Mouse (Mus musculus): Measurements from ENCODE around the gene Gnb3. TPM values are rescaled to one million over a fixed set of nuclear protein-coding genes. Genes with fewer than 3 reads are reported as not detected.

The Gnb3 gene
- polyA plus RNA-seq, 2 experiments: 1.6 to 2.3 TPM

DNA sequence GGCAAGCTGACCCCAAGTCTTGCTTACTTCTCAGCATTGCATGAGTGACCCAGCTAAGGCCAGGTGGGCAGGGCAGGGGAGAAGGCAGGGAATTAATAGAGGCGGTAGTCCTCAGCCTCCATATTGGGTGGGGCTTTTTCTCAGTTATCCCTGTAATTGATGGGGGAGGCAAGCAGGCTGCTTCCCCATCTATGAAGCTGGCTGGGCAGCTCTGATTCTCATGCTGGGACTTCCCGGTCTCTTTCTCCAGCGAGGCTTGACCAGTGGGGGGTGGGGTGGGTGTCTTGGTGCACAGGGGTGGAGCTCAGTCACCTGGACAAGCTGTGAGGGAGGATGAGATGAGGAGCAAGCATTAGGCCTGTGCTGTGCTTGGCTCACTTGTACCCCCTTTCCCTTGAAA, 21.7 kb upstream of the Gnb3 start:
- no peaks in the 10 kb centered on the region for H3K9me3 ChIP-seq (ENCODE audit: control insufficient read depth, low read length)
- TF ChIP-seq POLR2A (IDR thresholded peaks at IDR 0.05; ENCODE audit: borderline replicate concordance, extremely low read depth, insufficient read depth, insufficient read length): no peak
- H3K4me2 ChIP-seq (replicated peaks; ENCODE audit: low read depth, low read length, severe bottlenecking): no peak overlapping the region
- 48% methylated on average over 2 of the region's 3 CpGs for WGBS
- H3K9ac ChIP-seq (ENCODE audit: low read depth, low read length, severe bottlenecking): no peak overlapping the region; the same call in 1 of the 2 replicates
- no peak overlapping the region for H3K27ac ChIP-seq (replicated peaks; ENCODE audit: low read depth, low read length)
- ATAC-seq (ENCODE audit: low FRiP score, low read depth) (no peak), DNase-seq (ENCODE audit: low spot score) (no peak)
- 0 out of 2 replicates have a peak, but pooled peaks cover 8% of the 10 kb centered on the region for H3K36me3 ChIP-seq (ENCODE audit: control insufficient read depth, insufficient read depth, low read length)
- no peak overlapping the region for H3K4me3 ChIP-seq (replicated peaks; ENCODE audit: low read length)
- H3K27me3 ChIP-seq (ENCODE audit: control insufficient read depth, insufficient read depth, low read length): no peaks in the 10 kb centered on the region
- H3K4me1 ChIP-seq (ENCODE audit: control insufficient read depth, insufficient read depth, low read length): peaks cover 26% of the 10 kb centered on the region; the same call in 1 of the 2 replicates

DNA sequence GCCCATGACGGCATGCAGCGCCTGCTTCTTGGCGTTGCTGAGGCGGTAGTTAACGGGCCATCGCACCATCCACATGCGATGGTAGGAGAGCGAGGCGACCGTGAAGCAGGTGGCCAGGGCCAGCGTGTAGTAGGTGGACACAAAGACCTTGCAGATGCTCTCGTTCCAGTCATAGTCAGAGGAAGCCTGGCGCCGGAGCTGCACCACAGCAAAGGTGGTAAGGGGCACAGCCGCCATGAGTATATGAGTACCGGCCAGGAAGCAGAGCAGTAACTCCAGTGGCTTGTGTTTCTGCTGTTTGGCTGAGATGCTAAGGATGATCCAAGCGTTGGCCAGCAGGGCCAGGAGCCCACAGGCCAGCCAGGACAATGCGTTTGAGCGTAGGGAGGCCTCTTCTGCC, 21.2 kb upstream of the Gnb3 start:
- Histone ChIP-seq H3K27ac (replicated peaks; ENCODE audit: low read depth, low read length) (no peak overlapping the region), H3K4me1 (ENCODE audit: control insufficient read depth, insufficient read depth, low read length) (peaks cover 26% of the 10 kb centered on the region; the same call in 1 of the 2 replicates)
- ATAC-seq (ENCODE audit: low FRiP score, low read depth): no peak

DNA sequence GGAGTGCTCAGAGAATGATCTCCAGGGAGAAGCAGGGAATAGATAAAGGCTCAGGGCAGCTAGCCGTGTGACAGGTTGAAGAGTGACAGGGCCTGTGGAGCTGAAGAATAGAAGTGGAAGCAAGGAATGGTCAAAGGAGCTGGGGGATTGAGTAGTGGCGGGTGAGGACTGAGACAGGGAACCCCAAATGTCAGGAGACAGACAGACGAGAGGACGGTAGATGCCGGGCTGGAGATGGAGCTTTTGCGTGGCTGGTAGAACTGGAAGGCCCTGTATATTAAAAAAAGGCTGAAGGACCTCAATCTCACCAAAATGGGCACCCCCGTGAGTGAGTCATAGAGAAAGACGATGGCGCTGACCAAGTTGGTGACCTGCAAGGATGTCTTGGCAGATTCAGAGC, 20.4 kb upstream of the Gnb3 start:
- Histone ChIP-seq H3K27me3 (ENCODE audit: control insufficient read depth, insufficient read depth, low read length) (no peaks in the 10 kb centered on the region), H3K4me1 (ENCODE audit: control insufficient read depth, insufficient read depth, low read length) (peaks cover 27% of the 10 kb centered on the region), H3K27ac (replicated peaks; ENCODE audit: low read depth, low read length) (no peak overlapping the region), H3K4me3 (replicated peaks; ENCODE audit: low read length) (no peak overlapping the region), H3K4me2 (replicated peaks; ENCODE audit: low read depth, low read length, severe bottlenecking) (no peak overlapping the region), H3K9ac (ENCODE audit: low read depth, low read length, severe bottlenecking) (no peak overlapping the region), H3K9me3 (ENCODE audit: control insufficient read depth, low read length) (no peaks in the 10 kb centered on the region), H3K36me3 (ENCODE audit: control insufficient read depth, insufficient read depth, low read length) (0 out of 2 replicates have a peak, but pooled peaks cover 8% of the 10 kb centered on the region)
- TF ChIP-seq POLR2A (IDR thresholded peaks at IDR 0.05; ENCODE audit: borderline replicate concordance, extremely low read depth, insufficient read depth, insufficient read length): no peak
- WGBS: 86% methylated on average over 9 of the region's 9 CpGs
- no peak for DNase-seq (ENCODE audit: low spot score)
- ATAC-seq (ENCODE audit: low FRiP score, low read depth): no peak

More for the DNA sequence above, 21.2 kb upstream of the Gnb3 start:
- WGBS: 77% methylated on average over 19 of the region's 19 CpGs
- Histone ChIP-seq H3K4me3 (replicated peaks; ENCODE audit: low read length) (no peak overlapping the region), H3K27me3 (ENCODE audit: control insufficient read depth, insufficient read depth, low read length) (no peaks in the 10 kb centered on the region), H3K9me3 (ENCODE audit: control insufficient read depth, low read length) (no peaks in the 10 kb centered on the region), H3K36me3 (ENCODE audit: control insufficient read depth, insufficient read depth, low read length) (0 out of 2 replicates have a peak, but pooled peaks cover 8% of the 10 kb centered on the region), H3K4me2 (replicated peaks; ENCODE audit: low read depth, low read length, severe bottlenecking) (no peak overlapping the region), H3K9ac (ENCODE audit: low read depth, low read length, severe bottlenecking) (no peak overlapping the region; the same call in 1 of the 2 replicates)
- no peak for DNase-seq (ENCODE audit: low spot score)
- TF ChIP-seq POLR2A (IDR thresholded peaks at IDR 0.05; ENCODE audit: borderline replicate concordance, extremely low read depth, insufficient read depth, insufficient read length): no peak

DNA sequence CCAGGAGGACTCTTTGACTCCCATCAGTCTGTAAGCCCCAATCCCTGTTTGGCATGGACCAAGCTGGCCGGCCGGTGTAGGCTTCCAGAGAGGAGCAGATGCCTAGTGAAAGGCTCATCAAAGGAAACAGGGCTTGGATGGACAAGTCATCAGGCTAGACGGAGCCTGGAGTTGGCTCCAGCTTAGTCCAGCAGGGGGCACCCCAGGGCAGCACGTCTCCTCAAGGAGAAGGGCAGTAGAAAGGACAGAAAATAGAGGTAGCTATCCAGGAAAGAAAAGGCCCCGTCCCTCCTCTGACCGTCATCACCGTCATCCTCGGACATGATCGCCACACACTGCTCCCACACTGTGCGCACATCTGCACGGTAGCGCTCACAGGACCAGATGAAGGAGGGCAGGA, 19.6 kb upstream of the Gnb3 start:
- WGBS: 9% methylated on average over 12 of the region's 12 CpGs
- Histone ChIP-seq H3K9ac (ENCODE audit: low read depth, low read length, severe bottlenecking) (no peak overlapping the region), H3K27ac (replicated peaks; ENCODE audit: low read depth, low read length) (no peak overlapping the region), H3K4me3 (replicated peaks; ENCODE audit: low read length) (no peak overlapping the region), H3K4me1 (ENCODE audit: control insufficient read depth, insufficient read depth, low read length) (peaks cover 29% of the 10 kb centered on the region), H3K27me3 (ENCODE audit: control insufficient read depth, insufficient read depth, low read length) (no peaks in the 10 kb centered on the region), H3K4me2 (replicated peaks; ENCODE audit: low read depth, low read length, severe bottlenecking) (no peak overlapping the region), H3K9me3 (ENCODE audit: control insufficient read depth, low read length) (no peaks in the 10 kb centered on the region), H3K36me3 (ENCODE audit: control insufficient read depth, insufficient read depth, low read length) (peaks cover 15% of the 10 kb centered on the region)
- ATAC-seq (ENCODE audit: low FRiP score, low read depth) (no peak), DNase-seq (ENCODE audit: low spot score) (peak; percentile 80)
- TF ChIP-seq POLR2A (IDR thresholded peaks at IDR 0.05; ENCODE audit: borderline replicate concordance, extremely low read depth, insufficient read depth, insufficient read length): no peak

DNA sequence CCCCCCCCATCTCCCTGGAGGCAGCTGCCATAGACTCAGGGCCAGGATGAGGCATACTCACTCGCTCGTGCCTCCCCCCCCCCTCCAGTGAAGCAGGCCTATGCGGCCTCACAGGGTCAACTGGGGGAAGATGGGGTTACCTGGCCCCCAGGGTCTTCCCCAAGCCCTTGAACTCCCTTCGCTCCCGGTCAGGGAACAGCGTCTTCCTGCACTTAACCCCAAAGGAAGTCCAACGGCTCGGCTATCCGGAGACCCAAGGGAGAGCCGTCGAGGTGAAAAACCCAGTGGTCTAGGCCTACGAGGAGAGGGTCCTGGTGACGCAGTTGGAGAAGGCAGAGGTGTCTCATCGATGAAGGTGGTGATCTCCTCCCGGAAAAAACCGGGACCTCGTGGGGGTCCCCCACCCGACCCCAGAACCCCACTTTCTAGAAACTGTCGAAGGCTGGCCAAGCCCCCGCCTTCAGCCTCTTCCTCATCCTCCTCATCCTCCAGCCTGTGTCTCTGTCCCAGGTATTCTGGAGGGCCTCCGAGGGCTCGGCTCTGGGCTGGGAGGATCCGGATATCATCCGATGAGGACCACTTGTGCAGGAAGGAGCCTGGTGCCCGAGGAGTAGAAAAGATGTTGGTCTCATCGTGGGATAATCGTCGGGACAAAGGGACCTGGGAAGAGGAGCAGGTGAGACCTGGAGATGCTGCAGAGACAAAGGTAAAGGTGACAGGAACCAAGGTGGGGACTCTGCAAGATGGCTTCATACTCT, 18.7 kb upstream of the Gnb3 start:
- H3K9me3 ChIP-seq (ENCODE audit: control insufficient read depth, low read length): no peaks in the 10 kb centered on the region
- 79% methylated on average over 28 of the region's 28 CpGs for WGBS
- H3K27me3 ChIP-seq (ENCODE audit: control insufficient read depth, insufficient read depth, low read length): no peaks in the 10 kb centered on the region
- ATAC-seq (ENCODE audit: low FRiP score, low read depth) (no peak), DNase-seq (ENCODE audit: low spot score) (no peak)
- peaks cover 29% of the 10 kb centered on the region for H3K4me1 ChIP-seq (ENCODE audit: control insufficient read depth, insufficient read depth, low read length)
- H3K36me3 ChIP-seq (ENCODE audit: control insufficient read depth, insufficient read depth, low read length): peaks cover 24% of the 10 kb centered on the region
- H3K4me2 ChIP-seq (replicated peaks; ENCODE audit: low read depth, low read length, severe bottlenecking): peak overlapping the region; percentile 68
- no peak overlapping the region for H3K27ac ChIP-seq (replicated peaks; ENCODE audit: low read depth, low read length)
- peak overlapping the region; percentile 85 for H3K4me3 ChIP-seq (replicated peaks; ENCODE audit: low read length)
- H3K9ac ChIP-seq (ENCODE audit: low read depth, low read length, severe bottlenecking): peak overlapping the region; percentile 98; the same call in 1 of the 2 replicates
- TF ChIP-seq POLR2A (IDR thresholded peaks at IDR 0.05; ENCODE audit: borderline replicate concordance, extremely low read depth, insufficient read depth, insufficient read length): no peak
